Comparison of ENCODE assay signal across 18 mouse cellular contexts in the genomic region with DNA sequence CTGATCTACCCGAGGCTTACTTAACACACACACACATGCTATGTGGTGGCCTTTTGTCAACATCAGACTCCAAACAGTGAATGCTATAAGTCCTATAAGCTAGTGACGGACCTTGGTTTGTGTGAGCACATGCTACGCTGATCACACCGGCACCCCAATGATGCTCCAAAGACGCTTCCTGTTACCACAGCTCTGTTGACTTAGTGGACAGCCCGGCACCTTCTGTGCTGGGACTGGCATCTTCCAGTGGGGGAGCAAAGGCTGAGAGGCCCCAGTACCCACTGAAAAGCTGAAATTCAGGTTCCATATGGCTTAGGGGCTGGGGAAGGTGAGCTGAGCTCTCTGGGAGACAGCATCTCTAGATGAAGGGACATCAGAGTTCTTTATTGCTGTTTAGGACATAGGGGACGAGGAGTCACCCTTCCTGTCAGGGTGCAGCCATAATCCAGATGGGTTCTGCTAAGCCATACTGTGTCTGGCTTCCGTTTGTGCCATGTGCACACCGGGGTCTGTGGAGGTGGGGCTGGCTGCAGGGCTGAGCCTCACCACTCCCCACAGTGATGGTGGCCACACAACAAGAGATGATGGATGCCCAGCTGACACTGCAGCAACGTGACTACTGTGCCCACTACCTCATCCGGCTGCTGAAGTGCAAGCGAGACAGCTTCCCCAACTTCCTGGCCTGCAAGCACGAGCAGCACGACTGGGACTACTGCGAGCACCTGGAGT. TPM values are rescaled to one million over a fixed set of nuclear protein-coding genes. Genes with fewer than 3 reads are reported as not detected.
DNase-seq lines count a peak whose midpoint lies in the region; ATAC-seq and TF ChIP-seq lines count a peak whose summit lies in the region.
"Had no signal": no experiment of that assay in that cellular context is flagged by ENCODE, and none has a peak within 500 bp of the region (broad histone marks: within the 10 kb centered on the region; RNA-seq: fewer than 3 reads in every experiment).

No protein-coding gene starts in this region.

- intact Hi-C loops in gastrocnemius, adult 2 months (cut with DNase I), result no loop called here
- intact Hi-C loops in left cerebral cortex, adult 2 months (cut with DNase I), result no loop called here

- DNase-seq in gastrocnemius, adult 2 months, result peak; percentile 17
- DNase-seq in gastrocnemius, adult 8-10 months (ENCODE audit: low spot score in 2 of 2), result no peak
- DNase-seq in left cerebral cortex, adult 2 months (ENCODE audit: extremely low spot score in 1 of 2, low spot score in 2 of 2), result peak; percentile 9 to 13
- no peak for DNase-seq in left cerebral cortex, adult 11 months (ENCODE audit: low spot score)
- DNase-seq in cerebellum, adult 8-10 months, result peak; percentile 11
- DNase-seq in cerebellum, postnatal 14 days, result peak; percentile 6 to 10
- DNase-seq: gastrocnemius, postnatal 36 days; kidney, adult 8-10 months; left cerebral cortex, postnatal 4 days had no signal

- H3K27me3 ChIP-seq in forebrain, embryonic 16.5 days (replicated peaks; ENCODE audit: control insufficient read depth, insufficient read depth, low read length), result no peaks in the 10 kb centered on the region
- H3K27me3 ChIP-seq: hindbrain, embryonic 15.5 days; liver, embryonic 15.5 days; midbrain, embryonic 13.5 days; stomach, embryonic 15.5 days had no signal

- H3K9me3 ChIP-seq in forebrain, embryonic 16.5 days (ENCODE audit: control insufficient read depth, low read length), result no peaks in the 10 kb centered on the region
- H3K9me3 ChIP-seq: hindbrain, embryonic 15.5 days; liver, embryonic 15.5 days; midbrain, embryonic 13.5 days; stomach, embryonic 15.5 days had no signal

- H3K4me2 ChIP-seq in forebrain, embryonic 16.5 days (ENCODE audit: low read length), result no peak overlapping the region
- H3K4me2 ChIP-seq: hindbrain, embryonic 15.5 days; liver, embryonic 15.5 days; midbrain, embryonic 13.5 days; stomach, embryonic 15.5 days had no signal

- no peak for ATAC-seq in forebrain, embryonic 16.5 days
- ATAC-seq: midbrain, embryonic 13.5 days had no signal

- H3K4me1 ChIP-seq in forebrain, embryonic 16.5 days (replicated peaks; ENCODE audit: control insufficient read depth, insufficient read depth, low read length), result peaks cover 12% of the 10 kb centered on the region

- WGBS in forebrain, embryonic 16.5 days, result 91% methylated on average over 15 of the region's 15 CpGs

- H3K9ac ChIP-seq in forebrain, embryonic 16.5 days (replicated peaks; ENCODE audit: low read depth, low read length), result no peak overlapping the region
- H3K9ac ChIP-seq: hindbrain, embryonic 15.5 days; liver, embryonic 15.5 days; midbrain, embryonic 13.5 days; stomach, embryonic 15.5 days had no signal

- no peak overlapping the region; the same call in 1 of the 2 replicates for H3K27ac ChIP-seq in gastrocnemius, adult 2 months
- H3K27ac ChIP-seq in left cerebral cortex, adult 2 months, result no peak overlapping the region; the same call in 1 of the 2 replicates
- no peak overlapping the region for H3K27ac ChIP-seq in forebrain, embryonic 16.5 days (ENCODE audit: low read length)
- H3K27ac ChIP-seq: hindbrain, embryonic 15.5 days; liver, embryonic 15.5 days; midbrain, embryonic 13.5 days; stomach, embryonic 15.5 days had no signal

- no peak overlapping the region for H3K4me3 ChIP-seq in gastrocnemius, adult 2 months
- H3K4me3 ChIP-seq in left cerebral cortex, adult 2 months, result no peak overlapping the region
- no peak overlapping the region for H3K4me3 ChIP-seq in forebrain, embryonic 16.5 days (replicated peaks; ENCODE audit: low read length)
- H3K4me3 ChIP-seq: erythroblast, embryonic 14.5 days; hindbrain, embryonic 15.5 days; liver, embryonic 15.5 days; midbrain, embryonic 13.5 days; stomach, embryonic 15.5 days had no signal

- no peak for TF ChIP-seq CTCF in gastrocnemius, adult 2 months (IDR thresholded peaks at IDR 0.05)
- no peak for TF ChIP-seq CTCF in left cerebral cortex, adult 2 months (IDR thresholded peaks at IDR 0.05)

- peaks cover 7% of the 10 kb centered on the region for H3K36me3 ChIP-seq in forebrain, embryonic 16.5 days (ENCODE audit: control insufficient read depth, insufficient read depth)

RNA-seq across cellular contexts. Expression of gene Ndufb7, which starts 4.0 kb away (rescaled TPM):
- 100 to 1,000 TPM; 282 to 397 TPM for total RNA-seq in gastrocnemius, adult 2 months (2021)
- 100 to 1,000 TPM; 262 to 329 (median 295) TPM for total RNA-seq in gastrocnemius, adult 8-10 months (2022)
- total RNA-seq in left cerebral cortex, adult 2 months (2021), result 100 to 1,000 TPM; 144 to 147 TPM
- 281 and 325 TPM in 2 replicates for polyA plus RNA-seq in forebrain, embryonic 16.5 days (2015; fragmentation: Nextera tagmentation; extraction: Ambion mirVana)

RNA-seq across cellular contexts. Expression of gene Olfr370, which starts 34.9 kb away (rescaled TPM):
- not detected for total RNA-seq in gastrocnemius, adult 2 months (2021)
- total RNA-seq in gastrocnemius, adult 8-10 months (2022), result not detected
- total RNA-seq in left cerebral cortex, adult 2 months (2021), result not detected
- polyA plus RNA-seq in forebrain, embryonic 16.5 days (2015; fragmentation: Nextera tagmentation; extraction: Ambion mirVana), result not detected in 2 replicates
- total RNA-seq: gastrocnemius, postnatal 36 days; layer of hippocampus, adult 8-10 months; left cerebral cortex, postnatal 4 days; MEL had no signal
- polyA plus RNA-seq: erythroblast, embryonic 14.5 days; heart, postnatal 0 days; liver, embryonic 15.5 days; stomach, embryonic 15.5 days had no signal

RNA-seq across cellular contexts. Expression of gene Tecr, which starts 37.3 kb away (rescaled TPM):
- total RNA-seq in gastrocnemius, adult 2 months (2021), result 100 to 1,000 TPM; 416 to 566 TPM
- 100 to 1,000 TPM; 461 to 506 (median 481) TPM for total RNA-seq in gastrocnemius, adult 8-10 months (2022)
- total RNA-seq in left cerebral cortex, adult 2 months (2021), result 100 to 1,000 TPM; 572 to 605 TPM
- polyA plus RNA-seq in forebrain, embryonic 16.5 days (2015; fragmentation: Nextera tagmentation; extraction: Ambion mirVana), result 694 and 809 TPM in 2 replicates

RNA-seq across cellular contexts. Expression of gene Dnajb1, which starts 37.6 kb away (rescaled TPM):
- 10 to 100 TPM in 1 of 2 experiments, 1 to 10 TPM in 1; 3.6 to 11.8 TPM for total RNA-seq in gastrocnemius, adult 2 months (2021)
- 1 to 10 TPM; 3.6 to 7.9 (median 3.8) TPM for total RNA-seq in gastrocnemius, adult 8-10 months (2022)
- 10 to 100 TPM; 50.1 to 71.0 TPM for total RNA-seq in left cerebral cortex, adult 2 months (2021)
- polyA plus RNA-seq in forebrain, embryonic 16.5 days (2015; fragmentation: Nextera tagmentation; extraction: Ambion mirVana), result 58.6 and 62.3 TPM in 2 replicates

Comparison
In these comparisons a context has a peak if more than half of its experiments do, and no peak if none do; other contexts are left out.
1. DNase-seq: peak in gastrocnemius, adult 2 months (single experiment), left cerebral cortex, adult 2 months (2 of 2), cerebellum, adult 8-10 months (single experiment) and cerebellum, postnatal 14 days (2 of 2); none in gastrocnemius, adult 8-10 months (0 of 2) and left cerebral cortex, adult 11 months (single experiment).